Mouse (Mus musculus) CD4-positive, CD25-positive, alpha-beta regulatory T cell, adult 4 months (primary cell): ENCODE results near the gene Rab11fip2. TPM values are rescaled to one million over a fixed set of nuclear protein-coding genes. Genes with fewer than 3 reads are reported as not detected.

Source experiments
- ATAC-seq: one replicate; pipeline ENCODE4 v1.8.0; 2017
- polyA plus RNA-seq, 2 experiments: library from polyadenylated mRNA; unstranded; fragments of 100-300 nt; shearing (Covaris generic); gene quantifications; one replicate each; pipeline ENCODE4 v1.2.1; 2017

The Rab11fip2 gene
- 1 to 10 TPM; 6.7 to 6.8 TPM for polyA plus RNA-seq

- peak; percentile 90 for ATAC-seq
These were observed at the start of gene Rab11fip2 for GRCm38 (mm10) chr19:59943322-59943871. Gene Rab11fip2 (minus strand): TSS chr19:59943654.

GRCm38 (mm10) chr19:59981588-59981987, 38.1 kb upstream of the Rab11fip2 start:
- ATAC-seq = no peak

- no peak for ATAC-seq
These were observed 11.5 kb upstream of the Rab11fip2 start for GRCm38 (mm10) chr19:59954936-59955335.

- ATAC-seq = no peak
These were observed 6.3 kb upstream of the Rab11fip2 start for GRCm38 (mm10) chr19:59949731-59950130.

- peak; percentile 31 for ATAC-seq
These were observed 635 bp downstream of the Rab11fip2 start for GRCm38 (mm10) chr19:59942716-59943321.

GRCm38 (mm10) chr19:59939711-59940110, 3.7 kb downstream of the Rab11fip2 start:
- no peak for ATAC-seq

GRCm38 (mm10) chr19:59932085-59932484, 11.4 kb downstream of the Rab11fip2 start:
- no peak for ATAC-seq

- ATAC-seq = no peak
These were observed 14.8 kb downstream of the Rab11fip2 start for GRCm38 (mm10) chr19:59928672-59929071.

GRCm38 (mm10) chr19:59926125-59926524, 17.3 kb downstream of the Rab11fip2 start:
- peak; percentile 80 for ATAC-seq

- no peak for ATAC-seq
These were observed 22.6 kb downstream of the Rab11fip2 start for GRCm38 (mm10) chr19:59920846-59921245.

- no peak for ATAC-seq
These were observed 25.4 kb downstream of the Rab11fip2 start for GRCm38 (mm10) chr19:59917901-59918613.

- ATAC-seq = no peak
These were observed 31.9 kb downstream of the Rab11fip2 start for GRCm38 (mm10) chr19:59911554-59911953.

GRCm38 (mm10) chr19:59905296-59906081, 38.0 kb downstream of the Rab11fip2 start:
- ATAC-seq = no peak

GRCm38 (mm10) chr19:59899965-59900364, 43.5 kb downstream of the Rab11fip2 start:
- ATAC-seq = no peak

- ATAC-seq = no peak
These were observed 45.2 kb downstream of the Rab11fip2 start for GRCm38 (mm10) chr19:59898301-59898700.

- no peak for ATAC-seq
These were observed 54.1 kb downstream of the Rab11fip2 start for GRCm38 (mm10) chr19:59889383-59889782.

- ATAC-seq = no peak
These were observed 54.6 kb downstream of the Rab11fip2 start for GRCm38 (mm10) chr19:59888846-59889245.

- no peak for ATAC-seq
These were observed 55.6 kb downstream of the Rab11fip2 start for GRCm38 (mm10) chr19:59887866-59888265.

- no peak for ATAC-seq
These were observed 58.2 kb downstream of the Rab11fip2 start for GRCm38 (mm10) chr19:59885301-59885700.

- ATAC-seq = no peak
These were observed 66.2 kb downstream of the Rab11fip2 start for GRCm38 (mm10) chr19:59877238-59877637.

- no peak for ATAC-seq
These were observed 76.8 kb downstream of the Rab11fip2 start for GRCm38 (mm10) chr19:59866666-59867065.

GRCm38 (mm10) chr19:59862423-59862822, 81.0 kb downstream of the Rab11fip2 start:
- no peak for ATAC-seq

- no peak for ATAC-seq
These were observed 82.7 kb downstream of the Rab11fip2 start for GRCm38 (mm10) chr19:59860799-59861198.
